ENCODE assay signal across 7 mouse cellular contexts in the genomic region with DNA sequence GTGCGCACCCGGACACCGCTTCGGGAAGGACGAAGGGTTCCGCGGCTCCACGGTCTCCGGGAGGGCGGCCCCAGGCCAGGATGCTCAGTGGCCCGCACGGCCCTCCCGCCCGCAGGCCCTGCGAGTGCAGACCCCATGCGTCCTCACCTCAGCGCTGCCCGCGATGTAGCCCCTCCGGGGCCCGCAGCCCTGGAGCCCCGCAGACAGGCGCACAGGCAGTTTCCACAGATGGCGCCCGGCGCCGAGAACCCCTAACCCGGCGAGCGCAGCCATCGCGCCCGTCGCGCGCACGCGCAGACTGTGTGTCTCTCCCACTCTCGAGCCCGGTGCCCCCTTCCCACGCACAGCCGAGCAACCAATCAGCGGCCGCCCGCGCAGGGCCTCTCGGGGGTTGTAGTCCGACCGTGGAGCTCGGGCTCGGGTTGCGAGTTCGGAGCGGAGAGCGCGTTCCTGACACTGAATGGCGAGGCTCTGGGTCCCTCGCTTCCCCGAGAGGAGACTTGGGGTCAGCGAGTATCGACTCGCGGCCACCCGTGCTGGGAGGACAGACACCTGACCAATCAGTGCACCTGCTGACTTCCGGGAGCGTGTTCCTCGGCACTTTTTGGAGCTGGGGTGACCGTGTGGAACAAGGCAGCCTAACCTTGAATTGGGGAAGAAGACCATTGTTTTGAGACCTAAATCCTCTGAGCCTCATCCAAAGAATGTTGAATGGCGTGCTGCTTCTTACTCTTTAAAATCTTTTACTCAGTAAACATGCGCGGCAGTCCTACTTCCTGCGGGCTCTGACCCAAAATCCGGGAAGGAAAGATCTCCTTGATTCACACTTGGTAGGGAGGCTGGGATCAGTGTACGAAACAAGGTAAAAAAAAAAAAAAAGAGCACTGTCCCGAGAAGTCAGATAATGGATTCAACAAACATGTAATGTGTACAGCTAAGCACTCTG. TPM values are rescaled to one million over a fixed set of nuclear protein-coding genes. Genes with fewer than 3 reads are reported as not detected.
A peak's percentile ranks its signal among the peaks of the same experiment; 100 is the strongest.
DNase-seq lines count a peak whose midpoint lies in the region; ATAC-seq and TF ChIP-seq lines count a peak whose summit lies in the region.

Hdhd5 (minus strand) TSS at position 300 of the 946 bp plus-strand sequence.

- WGBS in intestine, postnatal 0 days: under 1% methylated on average over 71 of the region's 75 CpGs
- WGBS in midbrain, embryonic 12.5 days: under 1% methylated on average over 71 of the region's 75 CpGs
- WGBS in small intestine, adult 2 months: 1% methylated on average over 75 of the region's 75 CpGs

- TF ChIP-seq POLR2A in small intestine, adult 2 months (IDR thresholded peaks at IDR 0.05; ENCODE audit: low read depth, low read length): peak; percentile 76

- ATAC-seq in intestine, postnatal 0 days: peak; percentile 94
- peak; percentile 99 for ATAC-seq in midbrain, embryonic 12.5 days (ENCODE audit: low FRiP score, low read depth)

- intact Hi-C loops in left cerebral cortex, postnatal 4 days (cut with DNase I): no loop called here

- DNase-seq in adrenal gland, adult 8-10 months: peak; percentile 89
- peak; percentile 93 for DNase-seq in embryo, embryonic 9.5 days (ENCODE audit: extremely low spot score)
- DNase-seq in gonadal fat pad, adult 2 months (ENCODE audit: low read depth): no peak
- peak; percentile 97 for DNase-seq in left cerebral cortex, postnatal 4 days

- peak within 1 kb of the TSS; percentile 62 for H3K9ac ChIP-seq in intestine, postnatal 0 days (ENCODE audit: low read depth, low read length)
- H3K9ac ChIP-seq in midbrain, embryonic 12.5 days (replicated peaks): peak within 1 kb of the TSS; percentile 94

- H3K4me3 ChIP-seq in intestine, postnatal 0 days (ENCODE audit: low read depth, low read length): peak within 1 kb of the TSS; percentile 87
- peak within 1 kb of the TSS; percentile 92 for H3K4me3 ChIP-seq in midbrain, embryonic 12.5 days
- peak within 1 kb of the TSS; percentile 96 for H3K4me3 ChIP-seq in small intestine, adult 2 months (ENCODE audit: low read depth, low read length)

- H3K4me1 ChIP-seq in intestine, postnatal 0 days (replicated peaks; ENCODE audit: control insufficient read depth, insufficient read depth, low read length): no peaks in the 10 kb centered on the region
- peaks cover 24% of the 10 kb centered on the region for H3K4me1 ChIP-seq in midbrain, embryonic 12.5 days
- peaks cover 8% of the 10 kb centered on the region; the same call in 1 of the 2 replicates for H3K4me1 ChIP-seq in small intestine, adult 2 months (ENCODE audit: control insufficient read depth, insufficient read depth, insufficient read length, low read length)

- H3K9me3 ChIP-seq in intestine, postnatal 0 days (ENCODE audit: control insufficient read depth): no peaks in the 10 kb centered on the region
- no peaks in the 10 kb centered on the region for H3K9me3 ChIP-seq in midbrain, embryonic 12.5 days

- H3K4me2 ChIP-seq in intestine, postnatal 0 days (replicated peaks; ENCODE audit: low read depth): peak within 1 kb of the TSS; percentile 93
- H3K4me2 ChIP-seq in midbrain, embryonic 12.5 days (replicated peaks): peak within 1 kb of the TSS; percentile 63

- TF ChIP-seq CTCF in intestine, postnatal 0 days (IDR thresholded peaks at IDR 0.05; ENCODE audit: low read depth): peak; percentile 19; the same call in 1 of the 2 replicates
- TF ChIP-seq CTCF in small intestine, adult 2 months (IDR thresholded peaks at IDR 0.05; ENCODE audit: extremely low read depth, insufficient read length, insufficient replicate concordance, low read depth, low read length): no peak

- no peaks in the 10 kb centered on the region; the same call in 1 of the 2 replicates for H3K36me3 ChIP-seq in intestine, postnatal 0 days (ENCODE audit: control insufficient read depth, insufficient read depth)
- H3K36me3 ChIP-seq in midbrain, embryonic 12.5 days: 0 out of 2 replicates have a peak, but pooled peaks cover 3% of the 10 kb centered on the region
- H3K36me3 ChIP-seq in small intestine, adult 2 months (ENCODE audit: control insufficient read depth, insufficient read depth, low read length): no peaks in the 10 kb centered on the region

- H3K27ac ChIP-seq in intestine, postnatal 0 days (ENCODE audit: low read depth, low read length): no peak within 1 kb of the TSS
- H3K27ac ChIP-seq in midbrain, embryonic 12.5 days (replicated peaks): peak within 1 kb of the TSS; percentile 68
- no peak within 1 kb of the TSS for H3K27ac ChIP-seq in small intestine, adult 2 months (ENCODE audit: insufficient read depth, low read depth, low read length)

- H3K27me3 ChIP-seq in intestine, postnatal 0 days (replicated peaks; ENCODE audit: control insufficient read depth, insufficient read depth, low read length): no peaks in the 10 kb centered on the region
- H3K27me3 ChIP-seq in midbrain, embryonic 12.5 days: no peaks in the 10 kb centered on the region
- no peaks in the 10 kb centered on the region for H3K27me3 ChIP-seq in small intestine, adult 2 months (ENCODE audit: control insufficient read depth, insufficient read depth, low read length)

RNA-seq across cellular contexts. Expression of gene Hdhd5, which starts in this region (rescaled TPM):
- total RNA-seq in adrenal gland, adult 8-10 months (2022): 10 to 100 TPM; 35.7 to 48.0 (median 40.7) TPM
- 20.9 and 26.6 TPM in 2 replicates for polyA plus RNA-seq in gonadal fat pad, adult 2 months (2012; rRNA removed)
- 5.9 and 6.1 TPM in 2 replicates for polyA plus RNA-seq in intestine, postnatal 0 days (2015; fragmentation: Nextera tagmentation; extraction: Ambion mirVana)
- total RNA-seq in left cerebral cortex, postnatal 4 days (2021): 10 to 100 TPM; 27.1 to 31.6 TPM
- 19.0 and 19.4 TPM in 2 replicates for polyA plus RNA-seq in midbrain, embryonic 12.5 days (2016; fragmentation: Nextera tagmentation; extraction: Ambion mirVana)
- 6.2 and 9.9 TPM in 2 replicates for polyA plus RNA-seq in small intestine, adult 2 months (2012; rRNA removed)
